Mouse (Mus musculus) stomach, postnatal 0 days (tissue): Measurements from ENCODE around the gene Myof.

Source experiments
- CTCF ChIP-seq: IDR thresholded peaks from 2 replicates; pipeline ENCODE4 v1.5.1; 2016; ENCODE audit warnings: antibody characterized with exemption, low read depth, mild to moderate bottlenecking, moderate library complexity
- EP300 ChIP-seq: optimal IDR thresholded peaks from 2 replicates; pipeline ENCODE3; 2016; ENCODE audit warnings: antibody characterized with exemption

- no peak for TF ChIP-seq EP300
- TF ChIP-seq CTCF = no peak
Measured at GRCm38 (mm10) chr19:38042261-38042722, 1.1 kb downstream of the Myof start.
